Mouse (Mus musculus) liver, postnatal 0 days (tissue): ENCODE results near the gene Mmp23.

ENCODE experiments used
- CTCF ChIP-seq: sonication (generic); IDR thresholded peaks from 2 replicates; pipeline ENCODE4 v1.5.1; 2016; ENCODE audit warnings: antibody characterized with exemption, low read depth
- EP300 ChIP-seq: IDR thresholded peaks from 2 replicates; pipeline ENCODE4 v1.6.1; 2016; ENCODE audit warnings: antibody characterized with exemption, low read depth, mild to moderate bottlenecking

DNA sequence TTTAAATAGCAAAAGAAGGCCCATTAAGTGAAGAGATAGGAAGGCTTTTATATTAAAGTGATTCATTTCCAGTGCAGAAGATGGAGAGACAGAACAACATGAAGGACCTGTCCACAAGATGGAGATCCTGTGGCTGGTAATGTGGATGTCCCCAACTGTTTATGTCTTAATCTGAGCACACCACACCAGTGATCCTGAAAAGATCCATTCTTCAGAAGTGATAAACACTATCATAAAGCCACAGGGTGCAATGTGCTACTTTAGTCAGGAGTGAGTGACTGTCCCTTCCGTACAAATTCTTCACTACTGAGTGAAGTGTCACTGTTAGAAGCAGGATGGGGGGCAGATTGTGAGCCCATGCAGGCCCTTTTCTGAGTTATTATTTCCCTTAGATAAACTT is 50.4 kb downstream of the Mmp23 start:
- TF ChIP-seq CTCF (no peak), EP300 (peak; percentile 86)
